Mouse (Mus musculus) heart, postnatal 0 days (tissue): ENCODE measurements around the gene 5730480H06Rik. TPM values are rescaled to one million over a fixed set of nuclear protein-coding genes. Genes with fewer than 3 reads are reported as not detected.
A peak's percentile ranks its signal among the peaks of the same experiment; 100 is the strongest.

Experiments used
- ATAC-seq: fragments of 200-750 bp; cut with Nextera tagmentation; 2 replicates; pipeline ENCODE4 v1.8.0; 2017; ENCODE audit warnings: low read depth, moderate number of reproducible peaks, moderate library complexity; ENCODE audit not compliant: insufficient read depth
- DNase-seq: peaks from one replicate; pipeline ENCODE4 v3.0.0-alpha.2; 2016; ENCODE audit warnings: low spot score
- H3K27ac ChIP-seq: fragments of 300-500 bp; sonication (generic); 2 replicates; pipeline ENCODE4 v1.5.1; 2014; ENCODE audit warnings: low read depth, mild to moderate bottlenecking
- H3K27me3 ChIP-seq: fragments of 300-500 bp; sonication (generic); 2 replicates; pipeline ENCODE4 v1.6.1; 2014; ENCODE audit warnings: low read length, mixed read lengths; ENCODE audit not compliant: control insufficient read depth, insufficient read depth
- H3K36me3 ChIP-seq: fragments of 300-500 bp; sonication (generic); replicated peaks from 2 replicates; pipeline ENCODE4 v1.6.1; 2014; ENCODE audit warnings: low read length, mixed read lengths; ENCODE audit not compliant: control insufficient read depth, insufficient read depth
- H3K4me1 ChIP-seq: fragments of 300-500 bp; sonication (generic); 2 replicates; pipeline ENCODE4 v1.6.1; 2014; ENCODE audit warnings: antibody characterized with exemption; ENCODE audit not compliant: control insufficient read depth, insufficient read depth
- H3K4me2 ChIP-seq: fragments of 300-500 bp; sonication (generic); 2 replicates; pipeline ENCODE4 v1.6.1; 2014; ENCODE audit warnings: low read depth, mild to moderate bottlenecking, low read length, moderate library complexity
- H3K4me3 ChIP-seq: fragments of 300-500 bp; sonication (generic); 2 replicates; pipeline ENCODE4 v1.5.1; 2014; ENCODE audit warnings: low read depth, low read length
- H3K9ac ChIP-seq: fragments of 300-500 bp; sonication (generic); replicated peaks from 2 replicates; pipeline ENCODE4 v1.6.1; 2014; ENCODE audit warnings: low read depth, low read length, mixed read lengths
- H3K9me3 ChIP-seq: fragments of 300-500 bp; sonication (generic); replicated peaks from 2 replicates; pipeline ENCODE4 v1.6.1; 2016; ENCODE audit warnings: low read length; ENCODE audit not compliant: control insufficient read depth
- CTCF ChIP-seq: IDR thresholded peaks from 2 replicates; pipeline ENCODE4 v1.5.1; 2016; ENCODE audit warnings: antibody characterized with exemption, control low read depth, low read depth
- EP300 ChIP-seq: IDR thresholded peaks from 2 replicates; pipeline ENCODE4 v1.6.1; 2016; ENCODE audit warnings: antibody characterized with exemption, low read depth
- WGBS: fragments of 180-500 bp; shearing (Covaris S2); extraction: QIAGEN DNeasy Blood & Tissue Kit; methylation state at CpG from one replicate; pipeline ENCODE4 v1.1.7; 2014; 5-methylcytosine and 5-hydroxymethylcytosine counted together
- polyA plus RNA-seq: library from polyadenylated mRNA; unstranded; fragments of >200 nt; fragmentation: Nextera tagmentation; extraction: Ambion mirVana; gene quantifications from 2 replicates; pipeline ENCODE4 v1.2.1, GENCODE M21; 2015
- total RNA-seq: library from RNA; depleted of rRNA; stranded (reverse); fragments of >200 nt; gene quantifications from 2 replicates; pipeline ENCODE4 v1.2.3, GENCODE M21; 2014; ENCODE audit warnings: low replicate concordance

5730480H06Rik gene
- total and polyA plus RNA-seq, 2 experiments from 2014 or later = 7.7 to 9.7 TPM

DNA sequence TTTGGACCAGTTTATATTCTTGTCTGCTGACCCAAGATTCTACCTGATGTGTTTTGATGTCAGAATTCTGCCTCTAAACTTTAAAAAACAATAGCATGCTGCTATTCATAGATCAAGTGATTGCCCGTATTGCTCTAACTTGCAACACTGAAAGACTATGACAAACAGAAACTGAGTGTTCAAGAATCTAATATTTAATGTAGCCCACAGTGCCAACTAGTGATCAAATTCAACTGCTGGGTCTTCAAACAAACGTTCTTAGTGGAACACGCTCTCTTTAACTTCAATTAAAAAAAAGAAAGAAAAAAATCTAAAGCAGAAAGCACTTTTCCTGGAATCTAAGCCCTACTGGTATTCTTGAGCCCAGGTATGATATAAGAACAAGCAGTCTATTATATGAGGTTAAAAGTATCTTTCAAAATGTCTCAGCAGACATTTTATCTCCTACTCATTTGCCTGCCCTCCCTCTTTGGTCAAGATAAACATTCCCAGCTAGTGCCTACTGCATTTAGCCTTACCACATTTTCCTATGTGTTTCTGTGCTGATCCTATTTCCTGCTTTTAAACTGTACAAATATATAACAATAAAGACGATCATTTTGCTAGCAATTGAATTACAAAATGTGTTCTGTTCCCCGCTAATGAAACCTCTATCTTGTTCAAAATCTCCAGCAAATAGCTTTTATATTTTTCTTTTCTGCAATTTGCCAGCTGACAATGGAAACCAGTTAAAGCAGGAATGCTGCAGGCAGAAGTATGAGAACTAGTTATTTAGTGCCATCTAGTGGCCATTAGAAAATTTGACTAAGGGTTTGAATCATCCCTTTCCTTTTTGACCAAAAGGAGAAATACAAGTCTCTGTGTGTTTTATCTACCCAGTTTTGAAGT lies 17.6 kb downstream of the 5730480H06Rik start:
- 32% methylated on average over 5 of the region's 5 CpGs for WGBS
- Histone ChIP-seq H3K4me1 (no peaks in the 10 kb centered on the region), H3K9me3 (no peaks in the 10 kb centered on the region), H3K4me3 (no peak overlapping the region), H3K9ac (no peak overlapping the region), H3K36me3 (no peaks in the 10 kb centered on the region), H3K27me3 (no peaks in the 10 kb centered on the region), H3K27ac (no peak overlapping the region), H3K4me2 (no peak overlapping the region)
- DNase-seq (peak; percentile 69), ATAC-seq (no peak)
- TF ChIP-seq CTCF = peak; percentile 63
- no peak for TF ChIP-seq EP300

DNA sequence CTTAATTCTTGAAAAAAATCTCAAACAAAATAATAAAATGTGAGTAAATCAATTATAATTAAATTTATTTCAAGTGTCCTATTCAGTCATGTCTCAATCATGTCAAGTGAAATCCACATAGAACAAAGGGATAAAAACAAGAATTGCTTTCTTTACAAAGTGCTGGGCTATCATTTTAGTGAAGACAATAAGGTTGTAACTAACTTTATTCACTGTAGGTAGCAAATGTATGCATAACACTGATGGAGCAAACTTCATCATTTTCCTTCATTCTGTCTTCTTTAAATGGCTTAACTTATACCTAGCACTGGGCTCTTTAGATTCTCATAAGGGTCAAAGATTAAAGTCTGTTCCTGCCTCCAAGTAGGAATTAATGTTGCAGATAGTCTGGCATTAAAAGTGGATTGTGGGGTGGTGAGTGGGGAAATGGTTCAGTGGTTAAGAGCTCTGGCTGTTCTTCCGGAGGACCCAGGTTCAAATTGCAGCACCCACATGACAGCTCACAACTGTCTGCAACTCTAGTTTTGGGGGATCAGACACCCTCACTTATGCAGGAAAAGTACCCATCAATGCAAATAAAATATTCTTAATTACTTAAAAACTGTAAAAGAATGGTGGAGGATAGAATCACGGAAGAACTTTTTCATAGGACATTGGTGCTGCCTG lies 18.4 kb downstream of the 5730480H06Rik start:
- Histone ChIP-seq H3K4me1 (no peaks in the 10 kb centered on the region), H3K27me3 (no peaks in the 10 kb centered on the region), H3K4me3 (no peak overlapping the region), H3K27ac (no peak overlapping the region), H3K9ac (no peak overlapping the region), H3K9me3 (no peaks in the 10 kb centered on the region), H3K36me3 (no peaks in the 10 kb centered on the region), H3K4me2 (no peak overlapping the region)
- DNase-seq = no peak
- ATAC-seq = no peak
- TF ChIP-seq CTCF = no peak
- no peak for TF ChIP-seq EP300
- WGBS = 89% methylated on average over 2 of the region's 2 CpGs

DNA sequence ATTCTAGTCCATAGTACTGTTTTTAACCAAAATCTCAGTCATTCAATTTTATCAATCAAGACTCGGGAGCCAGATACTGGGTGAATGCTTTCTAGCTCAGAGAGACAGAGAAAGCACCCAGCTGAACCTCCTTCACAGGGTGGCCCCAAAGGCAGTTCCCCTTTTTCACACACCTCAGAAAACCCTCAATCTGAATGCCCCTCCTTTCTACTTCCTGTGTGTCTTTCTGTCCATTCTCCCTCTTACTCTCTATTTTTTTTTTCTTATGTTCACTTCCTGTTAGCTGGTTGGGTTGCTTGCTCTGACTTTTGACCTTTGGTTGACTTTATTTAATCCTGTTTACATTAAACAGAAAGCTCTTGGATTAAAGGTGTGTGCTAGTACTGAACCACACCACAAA lies 21.6 kb downstream of the 5730480H06Rik start:
- no peak for DNase-seq
- ATAC-seq = no peak
- Histone ChIP-seq H3K9me3 (no peaks in the 10 kb centered on the region), H3K4me3 (no peak overlapping the region), H3K9ac (no peak overlapping the region), H3K36me3 (no peaks in the 10 kb centered on the region), H3K27ac (no peak overlapping the region), H3K27me3 (no peaks in the 10 kb centered on the region), H3K4me1 (no peaks in the 10 kb centered on the region), H3K4me2 (no peak overlapping the region)
- no peak for TF ChIP-seq CTCF
- TF ChIP-seq EP300 = no peak
- 80% methylated on average over 1 of the region's 1 CpGs for WGBS

DNA sequence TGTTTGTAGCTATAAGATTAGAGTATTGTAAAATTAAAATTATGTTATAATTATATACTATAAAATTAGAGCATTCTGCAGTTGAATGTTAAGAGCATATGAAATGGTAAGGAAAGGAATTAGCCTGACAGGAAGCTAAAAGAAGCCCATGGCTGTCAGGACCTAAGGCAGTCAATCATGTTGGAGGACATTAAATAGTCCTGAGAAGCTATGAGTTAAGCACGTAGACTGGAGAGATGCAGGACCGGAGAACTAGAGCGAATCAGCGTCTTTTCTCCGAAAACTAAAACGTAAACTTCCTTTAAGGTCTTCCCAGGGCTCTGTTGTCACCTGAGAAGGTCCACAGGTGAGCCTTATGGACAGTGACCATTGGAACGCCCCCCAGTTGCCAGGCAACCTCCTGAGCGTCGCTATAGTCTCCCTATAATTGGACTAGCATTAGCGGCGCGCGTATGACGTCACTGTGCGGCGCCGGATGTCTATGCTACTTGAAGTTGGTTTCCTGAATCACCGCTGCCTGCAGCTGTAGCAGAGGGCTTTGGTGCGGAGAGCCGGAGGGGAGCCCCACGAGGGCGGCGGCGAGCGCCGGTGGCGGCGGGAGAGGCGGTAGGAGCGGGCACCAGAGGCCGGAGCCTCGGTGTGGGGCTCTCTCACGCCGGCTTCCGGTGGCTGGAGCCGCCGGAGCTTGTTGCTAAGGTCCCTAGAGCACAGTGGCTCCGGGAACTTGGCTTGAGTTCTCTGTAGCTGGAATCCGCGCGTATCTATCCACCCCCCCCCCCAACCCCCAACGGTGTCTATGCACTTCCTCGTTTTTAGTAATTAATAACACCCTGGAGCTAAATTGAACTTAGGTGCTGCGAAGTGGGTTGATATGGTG lies 44.4 kb downstream of the 5730480H06Rik start:
- peaks cover 6% of the 10 kb centered on the region for H3K4me1 ChIP-seq
- peak; percentile 87 for DNase-seq
- peaks cover 16% of the 10 kb centered on the region for H3K36me3 ChIP-seq
- peak overlapping the region; percentile 69 for H3K4me2 ChIP-seq
- no peaks in the 10 kb centered on the region for H3K27me3 ChIP-seq
- peak overlapping the region; percentile 97 for H3K4me3 ChIP-seq
- ATAC-seq = peak; percentile 99
- TF ChIP-seq EP300 (no peak), CTCF (no peak)
- H3K27ac ChIP-seq = peak overlapping the region; percentile 81
- H3K9me3 ChIP-seq = no peaks in the 10 kb centered on the region
- H3K9ac ChIP-seq = peak overlapping the region; percentile 76
- under 1% methylated on average over 42 of the region's 44 CpGs for WGBS

DNA sequence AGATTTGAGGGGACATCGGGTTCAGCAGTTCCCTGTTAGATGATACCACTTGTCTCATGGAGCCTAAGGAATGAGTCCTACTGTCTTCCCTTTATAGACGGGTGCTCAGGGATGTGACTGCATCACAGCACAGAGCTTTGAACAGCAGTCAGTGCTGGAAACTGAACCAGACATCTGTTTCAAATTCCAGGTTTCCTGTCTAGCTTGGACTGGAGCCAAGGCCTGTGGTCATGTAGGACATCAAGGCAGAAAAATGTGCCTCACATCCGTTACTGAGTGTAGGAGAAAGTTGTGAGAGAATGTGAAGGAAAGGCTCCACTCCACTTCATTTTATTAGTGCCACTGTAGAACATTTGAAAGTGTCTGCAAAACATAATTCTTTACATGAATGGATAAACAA lies 74.7 kb downstream of the 5730480H06Rik start:
- Histone ChIP-seq H3K4me2 (no peak overlapping the region), H3K9ac (no peak overlapping the region), H3K27me3 (no peaks in the 10 kb centered on the region), H3K27ac (no peak overlapping the region), H3K36me3 (peaks cover 3% of the 10 kb centered on the region; the same call in 1 of the 2 replicates), H3K4me1 (no peaks in the 10 kb centered on the region), H3K9me3 (no peaks in the 10 kb centered on the region), H3K4me3 (no peak overlapping the region)
- DNase-seq (peak; percentile 12), ATAC-seq (no peak)
- TF ChIP-seq EP300 (no peak), CTCF (no peak)
- 47% methylated on average over 3 of the region's 3 CpGs for WGBS
